Mouse (Mus musculus): ENCODE data around the gene Syne2. TPM values are rescaled to one million over a fixed set of nuclear protein-coding genes. Genes with fewer than 3 reads are reported as not detected.

The Syne2 gene
- polyA plus RNA-seq, 1 experiment from 2014 or later = 6.3 TPM

GRCm38 (mm10) chr12:75836524-75836962 is 18.6 kb downstream of the Syne2 start:
- TF ChIP-seq CTCF (IDR thresholded peaks at IDR 0.05; ENCODE audit: low read depth) = no peak
- no peak for TF ChIP-seq EP300 (IDR thresholded peaks at IDR 0.05; ENCODE audit: low read depth)
- no peaks in the 10 kb centered on the region for H3K36me3 ChIP-seq (replicated peaks; ENCODE audit: insufficient read depth, low read length)
- H3K27ac ChIP-seq (ENCODE audit: low read depth) = no peak overlapping the region
- H3K4me1 ChIP-seq (ENCODE audit: insufficient read depth) = peaks cover 12% of the 10 kb centered on the region
- WGBS (ENCODE audit: insufficient replicate concordance) = 14% methylated on average over 11 of the region's 11 CpGs
- H3K9me3 ChIP-seq (ENCODE audit: low read length) = no peaks in the 10 kb centered on the region
- H3K4me3 ChIP-seq (ENCODE audit: low read depth, low read length) = no peak overlapping the region
- H3K27me3 ChIP-seq (ENCODE audit: insufficient read depth, low read length) = no peaks in the 10 kb centered on the region
- H3K9ac ChIP-seq (replicated peaks) = no peak overlapping the region
- DNase-seq (no peak), ATAC-seq (no peak)
- peak overlapping the region; percentile 39; the same call in 1 of the 2 replicates for H3K4me2 ChIP-seq (ENCODE audit: low read depth, low read length)

- Histone ChIP-seq H3K9me3 (ENCODE audit: low read length) (no peaks in the 10 kb centered on the region), H3K4me2 (ENCODE audit: low read depth, low read length) (no peak overlapping the region), H3K36me3 (replicated peaks; ENCODE audit: insufficient read depth, low read length) (no peaks in the 10 kb centered on the region), H3K9ac (replicated peaks) (no peak overlapping the region), H3K27me3 (ENCODE audit: insufficient read depth, low read length) (no peaks in the 10 kb centered on the region), H3K4me3 (ENCODE audit: low read depth, low read length) (no peak overlapping the region), H3K27ac (ENCODE audit: low read depth) (no peak overlapping the region), H3K4me1 (ENCODE audit: insufficient read depth) (peaks cover 12% of the 10 kb centered on the region)
- DNase-seq = no peak
- ATAC-seq = no peak
- WGBS (ENCODE audit: insufficient replicate concordance) = 62% methylated on average over 4 of the region's 4 CpGs
- no peak for TF ChIP-seq EP300 (IDR thresholded peaks at IDR 0.05; ENCODE audit: low read depth)
- no peak for TF ChIP-seq CTCF (IDR thresholded peaks at IDR 0.05; ENCODE audit: low read depth)
These were observed 19.5 kb downstream of the Syne2 start for GRCm38 (mm10) chr12:75837462-75837861.

DNA sequence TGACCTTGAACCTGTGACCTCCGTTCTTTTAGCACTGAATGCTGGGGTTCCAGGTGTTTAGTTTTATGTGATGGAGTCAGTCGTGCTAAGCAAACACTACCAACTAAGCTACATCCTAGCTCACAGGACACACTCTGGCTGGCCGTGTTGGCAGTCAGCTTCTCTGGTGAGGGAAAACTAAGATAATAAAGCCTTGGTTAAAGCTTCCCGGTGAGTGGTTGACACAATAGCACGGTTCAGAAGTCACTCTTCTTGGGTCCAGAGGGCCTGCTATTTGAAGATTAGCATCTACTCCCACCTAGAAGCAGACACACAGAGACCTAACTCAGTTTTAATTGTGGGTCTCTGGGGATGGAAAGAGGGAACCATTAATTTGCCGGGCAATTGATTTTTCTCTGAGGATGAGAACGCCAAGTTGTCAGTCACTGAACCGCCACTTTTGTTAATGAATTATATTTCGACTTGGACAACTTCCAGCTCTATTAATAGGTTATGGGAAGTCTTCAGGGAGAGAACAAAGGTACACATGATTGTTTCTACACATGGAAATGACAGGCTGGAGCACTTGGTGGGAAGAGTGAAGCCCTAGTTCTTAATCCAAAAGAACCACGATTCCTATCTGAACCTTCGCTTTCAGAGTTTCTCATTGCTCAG is 21.3 kb downstream of the Syne2 start:
- peaks cover 8% of the 10 kb centered on the region for H3K4me1 ChIP-seq (ENCODE audit: insufficient read depth)
- H3K4me3 ChIP-seq (ENCODE audit: low read depth, low read length) = no peak overlapping the region
- 74% methylated on average over 11 of the region's 11 CpGs for WGBS (ENCODE audit: insufficient replicate concordance)
- no peaks in the 10 kb centered on the region for H3K36me3 ChIP-seq (replicated peaks; ENCODE audit: insufficient read depth, low read length)
- TF ChIP-seq CTCF (IDR thresholded peaks at IDR 0.05; ENCODE audit: low read depth) = no peak
- no peak for TF ChIP-seq EP300 (IDR thresholded peaks at IDR 0.05; ENCODE audit: low read depth)
- no peak for DNase-seq
- H3K4me2 ChIP-seq (ENCODE audit: low read depth, low read length) = peak overlapping the region; percentile 40; the same call in 1 of the 2 replicates
- 0 out of 2 replicates have a peak overlapping the region, but pooled peaks have one; percentile 22 for H3K27ac ChIP-seq (ENCODE audit: low read depth)
- no peak overlapping the region for H3K9ac ChIP-seq (replicated peaks)
- H3K9me3 ChIP-seq (ENCODE audit: low read length) = no peaks in the 10 kb centered on the region
- peak; percentile 31 for ATAC-seq
- no peaks in the 10 kb centered on the region for H3K27me3 ChIP-seq (ENCODE audit: insufficient read depth, low read length)

DNA sequence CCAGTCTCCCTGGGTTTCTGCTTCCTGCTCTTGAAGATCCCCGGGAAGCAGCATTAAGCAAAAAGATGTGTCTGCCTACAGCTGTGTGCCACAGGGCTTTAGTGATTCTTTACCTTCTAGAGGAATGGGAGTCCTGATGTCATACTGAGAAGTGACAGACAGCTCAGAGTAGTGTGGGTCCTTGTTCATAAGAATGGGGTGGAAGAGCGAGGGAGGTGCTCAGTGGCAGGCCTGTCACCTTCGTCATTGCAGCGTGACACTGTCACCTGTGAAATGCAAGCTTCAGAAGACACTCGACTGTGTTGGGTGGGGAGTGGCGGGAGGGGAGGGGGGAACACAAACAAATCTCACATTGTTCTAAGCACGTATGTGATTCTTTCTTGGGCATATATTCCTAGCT is 23.2 kb downstream of the Syne2 start:
- Histone ChIP-seq H3K4me1 (ENCODE audit: insufficient read depth) (peaks cover 8% of the 10 kb centered on the region), H3K4me2 (ENCODE audit: low read depth, low read length) (no peak overlapping the region), H3K4me3 (ENCODE audit: low read depth, low read length) (no peak overlapping the region), H3K9ac (replicated peaks) (no peak overlapping the region), H3K27me3 (ENCODE audit: insufficient read depth, low read length) (no peaks in the 10 kb centered on the region), H3K9me3 (ENCODE audit: low read length) (no peaks in the 10 kb centered on the region), H3K36me3 (replicated peaks; ENCODE audit: insufficient read depth, low read length) (no peaks in the 10 kb centered on the region), H3K27ac (ENCODE audit: low read depth) (no peak overlapping the region)
- TF ChIP-seq EP300 (IDR thresholded peaks at IDR 0.05; ENCODE audit: low read depth) = no peak
- TF ChIP-seq CTCF (IDR thresholded peaks at IDR 0.05; ENCODE audit: low read depth) = no peak
- 68% methylated on average over 7 of the region's 7 CpGs for WGBS (ENCODE audit: insufficient replicate concordance)
- ATAC-seq (no peak), DNase-seq (no peak)

- WGBS (ENCODE audit: insufficient replicate concordance) = 51% methylated on average over 4 of the region's 4 CpGs
- Histone ChIP-seq H3K9me3 (ENCODE audit: low read length) (no peaks in the 10 kb centered on the region), H3K9ac (replicated peaks) (no peak overlapping the region), H3K4me2 (ENCODE audit: low read depth, low read length) (no peak overlapping the region), H3K27me3 (ENCODE audit: insufficient read depth, low read length) (no peaks in the 10 kb centered on the region), H3K4me1 (ENCODE audit: insufficient read depth) (peaks cover 4% of the 10 kb centered on the region; the same call in 1 of the 2 replicates), H3K4me3 (ENCODE audit: low read depth, low read length) (no peak overlapping the region), H3K36me3 (replicated peaks; ENCODE audit: insufficient read depth, low read length) (no peaks in the 10 kb centered on the region), H3K27ac (ENCODE audit: low read depth) (no peak overlapping the region)
- TF ChIP-seq CTCF (IDR thresholded peaks at IDR 0.05; ENCODE audit: low read depth) = no peak
- no peak for TF ChIP-seq EP300 (IDR thresholded peaks at IDR 0.05; ENCODE audit: low read depth)
- ATAC-seq (no peak), DNase-seq (no peak)
These were observed 26.4 kb downstream of the Syne2 start for GRCm38 (mm10) chr12:75844311-75844710.

- H3K36me3 ChIP-seq (replicated peaks; ENCODE audit: insufficient read depth, low read length) = no peaks in the 10 kb centered on the region
- peaks cover 4% of the 10 kb centered on the region; the same call in 1 of the 2 replicates for H3K4me1 ChIP-seq (ENCODE audit: insufficient read depth)
- no peaks in the 10 kb centered on the region for H3K27me3 ChIP-seq (ENCODE audit: insufficient read depth, low read length)
- 51% methylated on average over 9 of the region's 9 CpGs for WGBS (ENCODE audit: insufficient replicate concordance)
- TF ChIP-seq CTCF (IDR thresholded peaks at IDR 0.05; ENCODE audit: low read depth) = no peak
- TF ChIP-seq EP300 (IDR thresholded peaks at IDR 0.05; ENCODE audit: low read depth) = no peak
- no peaks in the 10 kb centered on the region for H3K9me3 ChIP-seq (ENCODE audit: low read length)
- ATAC-seq (no peak), DNase-seq (no peak)
- no peak overlapping the region for H3K4me3 ChIP-seq (ENCODE audit: low read depth, low read length)
- no peak overlapping the region for H3K9ac ChIP-seq (replicated peaks)
- no peak overlapping the region for H3K4me2 ChIP-seq (ENCODE audit: low read depth, low read length)
- H3K27ac ChIP-seq (ENCODE audit: low read depth) = no peak overlapping the region
These were observed 27.1 kb downstream of the Syne2 start for GRCm38 (mm10) chr12:75845070-75845469.

All from liver, postnatal 0 days (tissue).